Mouse (Mus musculus) hindbrain, embryonic 14.5 days (tissue): ENCODE measurements at regions not wholly inside any gene's neighbourhood (a gene's known extent, or its start where the extent isn't known, plus 50 kb on each side); places are given as distances from the start of the nearest gene placed in this dataset.

Source experiments
- ATAC-seq: fragments of 200-750 bp; cut with Nextera tagmentation; 2 replicates; pipeline ENCODE4 v1.8.0; 2017; ENCODE audit warnings: moderate number of reproducible peaks, mild to moderate bottlenecking, moderate TSS enrichment, moderate library complexity; ENCODE audit not compliant: low FRiP score
- DNase-seq: peaks from one replicate; pipeline ENCODE4 v3.0.0-alpha.2; 2015; ENCODE audit warnings: low spot score
- H3K27ac ChIP-seq: fragments of 300-500 bp; sonication (generic); 2 replicates; pipeline ENCODE4 v1.5.1; 2014; ENCODE audit warnings: mild to moderate bottlenecking, moderate library complexity
- H3K27me3 ChIP-seq: fragments of 300-500 bp; sonication (generic); 2 replicates; pipeline ENCODE4 v1.6.1; 2014; ENCODE audit warnings: mild to moderate bottlenecking, low read length, mixed read lengths; ENCODE audit not compliant: control insufficient read depth, insufficient read depth
- H3K36me3 ChIP-seq: fragments of 300-500 bp; sonication (generic); replicated peaks from 2 replicates; pipeline ENCODE4 v1.6.1; 2014; ENCODE audit not compliant: control insufficient read depth, insufficient read depth
- H3K4me1 ChIP-seq: fragments of 300-500 bp; sonication (generic); replicated peaks from 2 replicates; pipeline ENCODE4 v1.6.1; 2014; ENCODE audit warnings: antibody characterized with exemption, low read length, mixed read lengths; ENCODE audit not compliant: control insufficient read depth, insufficient read depth
- H3K4me2 ChIP-seq: fragments of 300-500 bp; sonication (generic); replicated peaks from 2 replicates; pipeline ENCODE4 v1.6.1; 2014; ENCODE audit warnings: mild to moderate bottlenecking, moderate library complexity
- H3K4me3 ChIP-seq: fragments of 300-500 bp; sonication (generic); replicated peaks from 2 replicates; pipeline ENCODE4 v1.5.1; 2014; ENCODE audit warnings: mild to moderate bottlenecking, low read length
- H3K9ac ChIP-seq: fragments of 300-500 bp; sonication (generic); 2 replicates; pipeline ENCODE4 v1.6.1; 2014
- H3K9me3 ChIP-seq: fragments of 300-500 bp; sonication (generic); 2 replicates; pipeline ENCODE4 v1.6.1; 2016; ENCODE audit warnings: low read length; ENCODE audit not compliant: control insufficient read depth
- WGBS: fragments of 180-500 bp; shearing (Covaris S2); extraction: QIAGEN DNeasy Blood & Tissue Kit; methylation state at CpG from one replicate; pipeline ENCODE4 v1.1.7; 2014; 5-methylcytosine and 5-hydroxymethylcytosine counted together

DNA sequence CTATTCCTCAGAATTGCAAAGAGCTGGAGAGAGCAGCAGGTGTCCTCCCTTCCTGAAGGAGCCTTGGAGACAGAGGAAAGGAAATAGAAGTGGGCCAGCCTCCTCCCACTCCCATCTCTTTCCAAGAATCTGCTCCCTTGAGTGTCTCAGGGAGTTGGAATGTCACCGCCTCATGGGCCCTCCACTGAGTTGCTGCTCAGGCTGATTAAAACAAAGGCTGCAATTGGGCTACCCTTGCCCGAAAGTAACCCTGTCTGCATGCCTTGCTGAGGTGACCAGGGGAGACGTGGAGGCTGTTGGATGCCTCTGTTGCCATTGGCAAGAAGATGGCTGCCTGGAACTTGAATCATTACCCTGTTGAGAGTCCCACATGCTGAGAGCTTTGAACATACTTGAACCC lies 59.7 kb upstream of the Abca1 start:
- H3K4me3 ChIP-seq = no peak overlapping the region
- DNase-seq = peak; percentile 27
- H3K9me3 ChIP-seq = 0 out of 2 replicates have a peak, but pooled peaks cover 2% of the 10 kb centered on the region
- H3K36me3 ChIP-seq = no peaks in the 10 kb centered on the region
- 0 out of 2 replicates have a peak, but pooled peaks have one; percentile 3 for ATAC-seq
- no peak overlapping the region for H3K9ac ChIP-seq
- WGBS = 37% methylated on average over 3 of the region's 3 CpGs
- H3K4me2 ChIP-seq = no peak overlapping the region
- 0 out of 2 replicates have a peak overlapping the region, but pooled peaks have one; percentile 67 for H3K27ac ChIP-seq
- H3K27me3 ChIP-seq = no peaks in the 10 kb centered on the region
- H3K4me1 ChIP-seq = peaks cover 10% of the 10 kb centered on the region

DNA sequence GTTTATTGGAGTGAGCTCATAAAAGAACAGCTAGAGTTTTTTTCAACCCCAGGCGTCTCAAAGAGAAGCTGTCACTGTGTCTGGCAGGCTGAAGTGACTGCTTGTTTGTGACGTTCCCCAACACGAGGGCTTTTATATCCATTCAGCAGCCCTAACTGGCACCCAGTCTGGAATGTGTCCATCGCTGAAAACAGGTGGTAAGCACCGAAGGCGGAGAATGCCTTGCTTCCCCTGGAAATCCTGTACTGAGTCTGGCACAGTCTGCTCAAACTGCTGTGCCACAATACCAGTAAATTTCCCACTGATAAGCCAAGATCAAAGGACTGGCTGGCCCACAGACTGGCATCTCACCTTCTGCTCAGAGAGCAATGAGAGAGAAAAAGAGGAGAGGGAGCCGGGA lies 59.1 kb upstream of the Abca1 start:
- Histone ChIP-seq H3K36me3 (no peaks in the 10 kb centered on the region), H3K27me3 (no peaks in the 10 kb centered on the region), H3K9me3 (0 out of 2 replicates have a peak, but pooled peaks cover 2% of the 10 kb centered on the region), H3K9ac (no peak overlapping the region), H3K27ac (peak overlapping the region; percentile 67), H3K4me3 (no peak overlapping the region), H3K4me1 (peaks cover 10% of the 10 kb centered on the region), H3K4me2 (no peak overlapping the region)
- WGBS = 25% methylated on average over 7 of the region's 7 CpGs
- DNase-seq = peak; percentile 28
- ATAC-seq = peak; percentile 36

DNA sequence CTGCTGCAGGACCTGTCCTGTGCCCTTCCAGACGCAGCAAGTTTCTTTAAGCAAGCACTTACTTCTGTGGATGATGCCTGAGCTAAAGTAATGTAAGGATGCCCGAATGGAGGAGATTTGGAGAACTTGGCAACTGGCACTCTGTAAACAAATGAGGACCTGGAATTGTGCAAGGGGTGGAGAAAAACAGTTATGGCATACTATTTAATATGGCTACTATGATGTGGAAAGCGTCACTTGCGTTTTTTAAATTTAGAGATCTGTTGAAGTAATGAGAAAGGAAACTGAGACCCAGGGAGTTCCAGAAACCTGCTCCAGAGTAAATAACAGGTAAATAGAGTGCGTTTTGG lies 58.6 kb upstream of the Abca1 start:
- H3K27ac ChIP-seq = peak overlapping the region; percentile 67
- H3K4me1 ChIP-seq = peaks cover 10% of the 10 kb centered on the region
- H3K9ac ChIP-seq = peak overlapping the region; percentile 63
- ATAC-seq = no peak
- no peak for DNase-seq
- H3K9me3 ChIP-seq = 0 out of 2 replicates have a peak, but pooled peaks cover 2% of the 10 kb centered on the region
- H3K4me2 ChIP-seq = peak overlapping the region; percentile 73
- 42% methylated on average over 5 of the region's 5 CpGs for WGBS
- H3K27me3 ChIP-seq = no peaks in the 10 kb centered on the region
- H3K36me3 ChIP-seq = no peaks in the 10 kb centered on the region
- H3K4me3 ChIP-seq = peak overlapping the region; percentile 40

DNA sequence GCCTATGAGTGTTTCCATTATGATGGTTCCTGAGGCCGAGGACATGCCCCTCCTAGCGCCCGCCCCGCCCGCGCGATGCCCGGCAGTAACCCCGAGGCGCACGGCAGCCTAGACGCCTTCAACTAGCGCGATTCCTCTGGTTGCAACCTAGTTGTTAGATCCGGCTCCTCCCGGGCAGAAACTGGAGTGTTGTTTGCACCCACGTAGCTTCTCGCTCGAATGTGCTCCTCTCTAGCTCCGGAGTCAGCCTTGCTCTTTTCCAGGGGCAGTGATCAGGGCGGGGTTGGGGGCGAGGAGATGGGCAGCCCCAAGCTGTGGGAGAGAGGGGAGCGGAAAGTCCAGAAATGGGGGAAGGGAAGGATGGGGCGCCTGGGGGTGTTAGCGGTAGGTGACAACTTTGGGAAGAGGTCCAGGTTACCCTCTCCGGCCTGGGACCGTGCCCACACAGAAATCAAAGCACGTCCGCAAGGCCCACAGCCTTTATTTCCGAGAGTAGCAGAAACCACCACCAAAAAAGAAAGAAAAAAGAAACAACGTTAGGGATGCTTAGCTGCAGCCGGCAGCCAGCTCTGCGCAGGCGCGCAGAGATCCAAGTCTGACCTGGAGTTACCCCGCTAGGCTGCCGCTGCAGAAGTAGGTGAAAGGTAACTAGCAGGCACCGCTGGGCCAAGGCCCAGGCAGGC lies 58.1 kb upstream of the Abca1 start:
- 0 out of 2 replicates have a peak, but pooled peaks cover 2% of the 10 kb centered on the region for H3K9me3 ChIP-seq
- DNase-seq = peak; percentile 80
- H3K9ac ChIP-seq = peak overlapping the region; percentile 63

DNA sequence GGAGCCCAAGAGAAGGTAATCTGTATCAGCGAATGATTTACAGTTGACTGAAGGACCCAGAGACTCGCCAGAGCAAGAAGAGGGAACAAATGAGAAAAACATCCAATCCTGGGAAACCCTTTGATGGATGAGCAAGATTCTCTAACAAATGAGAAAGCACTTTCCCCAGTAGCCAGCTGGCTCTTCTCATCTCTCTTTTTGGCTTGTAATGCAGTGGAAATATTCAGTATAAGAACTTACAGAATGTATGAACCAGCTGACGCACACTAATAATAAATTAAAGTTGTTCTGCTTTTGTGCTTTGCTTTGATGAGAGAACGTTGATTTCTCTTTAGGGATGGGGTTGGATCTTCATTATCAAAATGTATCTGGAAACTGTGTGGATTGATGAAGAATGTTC lies 52.8 kb upstream of the Abca1 start:
- no peaks in the 10 kb centered on the region for H3K36me3 ChIP-seq
- no peak for DNase-seq
- 0 out of 2 replicates have a peak, but pooled peaks cover 2% of the 10 kb centered on the region for H3K9me3 ChIP-seq
- no peak overlapping the region for H3K4me3 ChIP-seq
- 64% methylated on average over 4 of the region's 4 CpGs for WGBS
- H3K4me2 ChIP-seq = no peak overlapping the region
- no peaks in the 10 kb centered on the region for H3K4me1 ChIP-seq
- no peak overlapping the region for H3K27ac ChIP-seq
- no peak for ATAC-seq
- H3K27me3 ChIP-seq = no peaks in the 10 kb centered on the region
- no peak overlapping the region for H3K9ac ChIP-seq

More for the DNA sequence above, 58.1 kb upstream of the Abca1 start:
- Histone ChIP-seq H3K4me1 (peaks cover 10% of the 10 kb centered on the region), H3K36me3 (no peaks in the 10 kb centered on the region), H3K27ac (peak overlapping the region; percentile 67), H3K4me2 (peak overlapping the region; percentile 73), H3K4me3 (peak overlapping the region; percentile 40), H3K27me3 (no peaks in the 10 kb centered on the region)
- ATAC-seq = peak; percentile 85
- WGBS = 1% methylated on average over 38 of the region's 38 CpGs

DNA sequence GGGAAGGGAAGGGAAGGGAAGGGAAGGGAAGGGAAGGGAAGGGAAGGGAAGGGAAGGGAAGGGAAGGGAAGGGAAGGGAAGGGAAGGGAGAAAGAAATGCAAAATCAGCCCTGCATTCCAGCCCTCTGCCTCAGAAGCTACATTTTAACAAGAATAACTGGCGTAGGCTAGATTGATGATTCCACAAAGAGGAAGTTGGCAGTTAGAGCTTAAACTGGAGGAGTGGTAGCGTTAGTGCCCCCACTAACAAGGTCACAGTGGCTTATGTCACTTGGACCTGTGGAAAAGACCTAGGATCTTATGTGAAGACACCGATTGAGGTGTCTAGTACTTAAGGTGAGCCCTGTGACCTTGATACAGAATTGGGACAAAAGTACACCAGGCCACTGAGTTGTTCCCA lies 51.0 kb upstream of the Abca1 start:
- Histone ChIP-seq H3K4me2 (no peak overlapping the region), H3K4me1 (no peaks in the 10 kb centered on the region), H3K27me3 (no peaks in the 10 kb centered on the region), H3K4me3 (no peak overlapping the region), H3K9ac (no peak overlapping the region), H3K36me3 (no peaks in the 10 kb centered on the region), H3K27ac (no peak overlapping the region), H3K9me3 (0 out of 2 replicates have a peak, but pooled peaks cover 2% of the 10 kb centered on the region)
- no peak for ATAC-seq
- DNase-seq = no peak
- 85% methylated on average over 3 of the region's 3 CpGs for WGBS
